Mouse (Mus musculus) cerebellum, postnatal 14 days (tissue): ENCODE results near the gene Stam2.

Experiments
- DNase-seq, 2 experiments: peaks; one replicate each; pipeline ENCODE4 v3.0.0; 2021; ENCODE audit warnings: mixed read lengths in 2 of 2

Stam2 gene

DNA sequence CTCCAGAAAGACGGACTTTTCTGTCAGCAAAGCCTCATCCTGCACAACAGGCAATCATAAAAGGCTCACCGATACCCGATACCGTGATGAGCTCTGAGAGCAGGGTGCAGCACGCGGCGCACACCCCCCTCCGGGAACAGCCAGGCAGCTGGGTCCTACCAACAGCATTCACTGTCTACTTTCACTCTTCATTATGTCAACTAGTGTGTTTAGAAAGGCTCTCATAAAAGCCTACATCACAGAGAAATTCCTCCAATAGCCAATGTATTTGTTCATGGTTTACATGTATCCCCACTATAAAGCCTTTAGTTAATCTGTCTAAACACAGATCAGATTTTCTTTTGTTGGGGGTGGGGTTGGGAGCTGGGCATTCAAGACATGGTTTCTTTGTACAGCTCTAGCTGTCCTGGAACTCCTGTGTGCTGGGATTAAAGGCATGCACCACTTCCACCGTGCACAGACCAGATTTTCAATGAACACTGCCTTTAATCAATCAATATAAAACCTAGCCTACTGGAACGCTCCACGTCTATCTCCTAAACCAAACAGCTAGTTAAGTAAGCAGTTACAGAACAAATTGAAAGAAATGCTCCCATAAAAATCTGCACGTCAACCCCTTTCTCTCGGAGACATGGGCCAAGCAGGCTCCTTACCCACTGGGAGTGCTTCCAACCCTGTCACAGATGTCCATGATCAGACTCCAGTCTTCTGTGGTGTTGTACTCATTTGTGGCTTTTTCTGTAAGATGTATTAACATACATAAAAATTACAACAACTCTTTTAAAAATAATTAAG, 21.7 kb downstream of the Stam2 start:
- DNase-seq: peak; percentile 49 to 56

DNA sequence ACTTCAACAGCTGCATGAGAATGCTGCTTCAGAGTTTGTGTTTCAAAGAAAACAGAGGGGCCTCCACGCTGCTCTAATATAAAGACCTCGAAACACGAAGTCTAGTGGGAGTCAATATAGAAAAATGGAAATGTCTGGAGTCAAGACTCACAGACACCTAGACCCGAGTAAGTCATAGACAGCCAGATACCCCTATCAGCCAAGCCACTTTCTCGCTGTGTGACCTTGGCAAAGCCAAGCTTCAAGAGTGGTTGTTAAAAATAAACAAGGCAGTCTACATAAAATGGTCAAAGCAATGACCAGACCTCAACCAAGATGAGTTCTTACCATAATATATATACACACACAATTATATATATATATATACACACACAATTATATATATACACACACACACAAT, 25.0 kb downstream of the Stam2 start:
- DNase-seq: no peak

DNA sequence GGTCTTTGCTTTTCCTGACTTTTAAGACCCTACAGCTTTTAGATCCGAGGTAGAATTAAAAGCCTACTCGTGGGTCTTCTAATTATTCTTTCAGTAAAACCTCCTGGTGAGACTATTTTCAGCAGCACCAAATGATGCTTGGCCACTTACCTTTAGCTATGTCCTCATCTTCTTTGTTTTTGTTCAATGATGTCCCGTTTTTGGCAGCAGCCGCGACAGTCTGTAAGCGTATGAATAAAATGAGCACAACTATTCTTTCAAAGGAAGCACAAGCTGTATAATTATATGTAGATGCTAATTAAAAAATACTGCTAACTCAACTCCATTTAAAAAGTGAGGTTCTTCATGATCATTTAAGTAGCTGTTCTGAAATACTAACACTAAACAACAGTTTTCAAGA, 26.5 kb downstream of the Stam2 start:
- DNase-seq: no peak

DNA sequence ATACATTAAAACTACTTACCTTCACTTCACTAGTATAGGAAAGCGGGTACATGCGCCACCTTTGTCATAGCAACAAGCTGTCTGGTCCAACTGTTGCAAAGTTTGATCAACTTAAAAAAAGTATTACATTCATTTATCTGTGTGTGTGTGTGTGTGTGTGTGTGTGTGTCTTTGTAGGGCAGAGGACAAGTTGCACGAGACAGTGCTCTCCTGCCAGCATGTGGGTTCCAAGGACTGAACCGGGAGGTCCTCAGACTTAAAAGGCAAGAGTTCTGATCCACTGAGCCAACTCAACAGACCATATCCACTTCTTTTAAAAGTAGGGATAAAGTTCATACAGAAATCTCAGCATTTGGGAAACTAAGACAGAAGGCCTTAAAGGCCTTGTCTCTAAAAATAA, 28.0 kb downstream of the Stam2 start:
- no peak for DNase-seq

DNA sequence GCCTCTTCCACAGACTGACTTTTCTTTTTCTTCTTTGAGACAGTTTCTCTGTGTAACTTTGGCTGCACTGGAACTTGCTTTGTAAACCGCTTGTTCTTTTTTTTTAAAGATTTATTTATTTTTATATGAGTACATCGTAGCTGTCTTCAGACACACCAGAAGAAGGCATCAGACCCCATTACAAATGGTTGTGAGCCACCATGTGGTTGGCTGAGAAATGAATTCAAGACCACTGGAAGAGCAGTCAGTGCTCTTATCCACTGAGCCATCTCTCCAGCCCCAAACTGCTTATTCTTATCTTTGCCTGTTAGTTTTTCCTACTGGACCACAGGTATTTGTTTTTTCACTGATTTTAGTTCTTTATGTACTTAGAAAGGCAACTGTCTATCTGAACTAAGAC, 31.3 kb downstream of the Stam2 start:
- no peak for DNase-seq

DNA sequence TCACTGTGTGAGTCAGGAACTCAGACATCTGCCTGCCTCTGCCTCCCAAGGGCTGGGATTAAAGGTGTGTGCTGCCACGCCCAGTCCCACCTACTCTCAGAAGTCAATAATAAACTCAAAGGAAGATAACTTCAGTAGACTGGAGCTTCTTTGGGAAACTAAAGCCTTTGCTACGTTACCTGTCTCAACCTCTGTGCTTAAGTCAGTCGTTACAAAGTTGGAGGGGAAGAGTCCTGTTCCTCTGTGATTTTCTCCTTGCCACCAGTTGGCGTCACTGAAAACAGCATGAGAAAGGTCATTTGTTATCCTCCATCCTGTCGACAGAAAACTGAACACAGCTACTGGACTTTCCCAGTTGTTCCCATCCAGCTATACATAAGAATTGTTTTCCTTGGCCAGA, 32.7 kb downstream of the Stam2 start:
- DNase-seq: no peak

DNA sequence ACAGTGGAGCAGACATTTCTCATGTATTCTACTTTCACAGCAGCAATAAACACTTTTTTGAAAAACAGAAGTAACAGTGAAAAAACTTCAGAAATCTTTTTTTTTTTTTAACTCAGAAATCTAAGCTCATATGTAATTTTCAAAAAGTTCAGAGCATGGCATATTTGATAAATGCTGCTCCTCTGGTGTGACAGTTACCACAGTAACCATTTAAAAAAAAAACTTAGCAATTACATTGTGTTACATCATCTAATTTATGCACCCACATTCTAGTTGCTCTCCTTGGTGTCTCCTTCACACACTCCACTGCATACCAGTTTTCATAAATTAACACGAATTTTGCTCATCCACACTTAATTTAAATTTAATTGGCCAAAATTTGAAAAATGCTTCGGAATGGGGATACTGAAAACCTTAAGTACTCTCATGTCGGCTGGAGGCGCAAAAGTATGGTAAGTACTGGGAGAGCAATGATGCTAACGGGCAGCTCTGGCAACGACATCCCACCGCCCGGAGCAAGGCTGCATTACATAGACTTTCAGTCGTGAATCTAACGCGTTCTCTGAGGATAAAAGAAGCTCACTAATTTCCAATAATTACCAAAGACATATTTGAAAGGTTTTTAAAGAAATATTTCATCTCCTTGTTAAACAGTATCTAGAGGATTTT, 40.6 kb downstream of the Stam2 start:
- DNase-seq: no peak

DNA sequence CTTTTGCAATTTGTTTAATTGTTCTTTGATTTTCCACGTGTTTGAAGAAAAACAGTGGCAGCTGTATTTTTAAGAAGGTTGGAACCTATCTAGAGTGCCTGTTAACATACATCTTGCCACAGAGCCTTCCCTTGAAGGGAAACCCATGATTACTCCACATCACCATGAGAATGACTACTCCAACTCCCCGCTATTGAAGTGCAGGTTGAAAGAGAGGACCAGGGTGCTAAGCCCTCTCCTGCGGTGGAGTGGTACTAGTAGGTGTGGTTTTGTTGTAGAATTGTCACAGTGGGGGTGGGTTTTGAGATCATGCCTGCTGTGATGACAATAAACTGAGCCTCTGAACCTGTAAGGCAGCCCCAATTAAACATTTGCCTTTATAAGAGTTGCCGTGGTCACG, 41.7 kb downstream of the Stam2 start:
- DNase-seq: no peak

DNA sequence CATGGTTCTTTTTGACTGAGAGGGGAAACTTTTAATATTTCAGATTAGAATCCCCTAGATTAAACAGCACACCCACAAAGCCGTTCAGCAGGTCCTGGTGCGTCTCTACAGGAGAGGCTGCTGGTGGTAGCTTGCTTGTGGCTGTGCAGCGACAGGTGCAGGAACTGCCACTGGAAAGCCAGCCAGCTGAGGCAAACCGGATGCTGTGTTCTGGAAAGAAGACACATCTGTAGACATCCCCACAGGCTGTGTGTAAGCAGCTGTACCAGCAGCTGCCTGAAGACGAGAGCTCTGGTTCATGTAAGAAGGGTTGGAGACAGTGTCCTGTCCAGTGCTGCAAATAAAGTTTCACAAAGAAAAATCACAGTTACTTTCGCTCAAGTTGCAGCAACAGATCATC, 47.5 kb downstream of the Stam2 start:
- DNase-seq: no peak

DNA sequence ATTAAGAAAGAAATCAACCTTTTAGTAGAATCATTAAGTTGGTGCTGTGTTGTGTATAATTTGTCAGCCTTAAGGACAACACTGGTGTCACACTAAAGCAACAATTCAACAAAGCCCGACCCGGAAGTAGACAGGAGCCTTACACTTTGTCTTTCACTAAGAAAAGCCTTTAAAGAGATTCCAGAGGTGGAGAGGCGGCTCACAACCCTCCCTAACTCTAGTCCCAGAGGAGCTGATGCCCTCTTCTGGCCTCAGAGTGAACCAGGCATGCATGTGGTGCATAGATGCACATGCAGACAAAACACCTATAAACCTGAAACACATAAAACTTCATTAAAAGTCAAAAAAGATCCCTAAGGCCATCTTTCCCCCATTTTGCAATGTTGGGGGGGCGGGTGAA, 50.3 kb downstream of the Stam2 start:
- DNase-seq: no peak

DNA sequence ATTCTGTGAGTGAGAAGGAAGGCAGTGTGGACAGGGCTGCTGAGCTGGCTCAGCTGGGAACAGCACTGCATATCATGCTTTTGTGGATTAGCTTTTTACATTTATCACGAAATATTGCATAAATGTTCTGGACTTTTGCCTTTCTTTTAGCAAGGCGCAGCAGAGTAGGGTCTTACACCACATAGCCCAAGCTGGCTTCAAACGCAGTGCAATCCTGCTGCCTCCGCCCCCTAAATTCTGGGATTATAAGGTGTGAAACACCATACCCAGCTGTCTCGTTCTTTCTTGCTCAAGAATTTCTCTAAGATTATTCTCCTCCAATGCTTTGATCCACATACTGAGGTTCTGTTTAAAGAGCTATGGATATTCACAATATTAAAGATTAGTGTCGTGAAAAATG, 55.5 kb downstream of the Stam2 start:
- no peak for DNase-seq

DNA sequence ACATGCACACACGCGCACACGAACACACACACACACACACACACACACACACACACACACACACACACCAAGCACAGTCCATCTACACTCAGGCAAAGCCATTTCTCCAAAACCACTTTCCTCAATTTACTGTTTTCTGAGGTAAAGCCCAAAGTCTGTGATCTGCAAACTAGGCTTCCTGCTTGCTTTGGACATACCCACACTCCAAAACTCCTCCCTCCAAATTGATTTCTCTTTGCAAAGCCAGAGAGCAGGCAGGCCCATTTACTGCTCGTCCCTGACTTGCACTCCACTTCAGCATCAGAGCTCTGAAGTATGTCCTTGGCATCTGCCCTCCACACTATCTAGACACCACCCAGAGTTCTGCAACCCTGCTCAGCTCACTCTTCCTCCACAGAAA, 64.5 kb downstream of the Stam2 start:
- no peak for DNase-seq

DNA sequence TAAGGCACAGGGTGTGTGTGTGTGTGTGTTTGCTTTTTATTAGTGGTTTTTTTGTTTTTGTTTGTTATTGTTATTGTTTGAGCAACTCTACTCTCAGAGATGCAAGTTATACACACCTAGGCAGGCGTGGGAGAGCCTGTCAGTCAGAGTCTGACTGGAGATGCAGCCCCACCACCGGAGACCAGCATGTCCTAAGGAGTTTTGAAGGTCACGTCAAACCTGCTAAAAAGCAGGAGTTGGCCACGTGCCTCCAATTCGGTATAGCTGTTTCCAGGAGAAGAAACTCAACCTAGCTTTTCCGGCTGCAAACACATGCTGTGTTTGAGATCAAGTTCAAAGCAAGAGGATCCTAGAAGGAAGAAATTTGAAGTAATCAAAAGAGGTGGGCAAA, 65.2 kb downstream of the Stam2 start:
- peak; percentile 55 to 66 for DNase-seq

DNA sequence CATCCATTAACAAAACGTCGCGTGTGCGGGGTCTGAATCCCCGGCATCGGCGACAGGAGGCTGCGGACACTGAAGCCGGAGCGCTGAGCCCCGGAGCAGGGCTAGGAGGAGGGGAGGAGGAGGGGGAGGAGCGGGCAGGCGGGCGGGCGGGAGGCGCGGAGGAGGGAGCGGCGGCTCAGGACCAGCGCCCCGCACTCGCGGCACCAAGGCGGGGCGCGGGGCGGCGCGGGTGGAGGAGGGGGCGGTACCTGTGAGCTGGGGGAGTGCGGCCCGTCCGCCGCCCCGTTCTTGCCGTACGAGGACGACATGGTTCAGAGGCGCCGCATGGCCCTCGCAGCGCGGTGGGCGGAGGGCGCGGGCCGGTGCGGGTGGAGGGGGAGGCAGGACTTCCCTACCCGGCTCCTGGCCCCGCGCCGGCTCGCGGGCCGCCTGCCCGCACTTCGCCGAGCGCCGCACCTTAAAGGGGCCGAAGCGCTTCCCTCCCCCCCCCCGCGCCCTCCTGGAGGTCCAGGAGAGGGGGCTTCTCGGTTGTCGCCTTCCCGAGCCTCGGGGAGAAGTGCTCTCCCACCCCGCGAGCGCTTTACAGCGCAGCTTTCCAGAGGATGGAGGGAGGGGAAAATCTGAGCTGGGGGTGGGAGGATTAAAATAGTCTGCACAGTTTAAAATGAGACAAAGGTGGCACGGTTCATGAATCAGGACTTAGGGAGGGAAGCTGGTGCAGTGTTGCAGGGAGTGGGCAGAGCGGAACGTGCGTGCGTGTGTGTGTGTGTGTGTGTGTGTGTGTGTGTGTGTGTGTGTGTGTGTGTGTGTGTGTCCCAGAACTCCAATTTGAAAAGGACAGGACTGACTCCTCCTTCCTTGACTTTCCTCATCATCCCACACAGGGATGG, 65.8 kb downstream of the Stam2 start, which contains the start of gene Cacnb4:
Cacnb4 (minus strand) TSS at position 809 of the 890 bp plus-strand sequence.
- peak; percentile 88 to 92 for DNase-seq

DNA sequence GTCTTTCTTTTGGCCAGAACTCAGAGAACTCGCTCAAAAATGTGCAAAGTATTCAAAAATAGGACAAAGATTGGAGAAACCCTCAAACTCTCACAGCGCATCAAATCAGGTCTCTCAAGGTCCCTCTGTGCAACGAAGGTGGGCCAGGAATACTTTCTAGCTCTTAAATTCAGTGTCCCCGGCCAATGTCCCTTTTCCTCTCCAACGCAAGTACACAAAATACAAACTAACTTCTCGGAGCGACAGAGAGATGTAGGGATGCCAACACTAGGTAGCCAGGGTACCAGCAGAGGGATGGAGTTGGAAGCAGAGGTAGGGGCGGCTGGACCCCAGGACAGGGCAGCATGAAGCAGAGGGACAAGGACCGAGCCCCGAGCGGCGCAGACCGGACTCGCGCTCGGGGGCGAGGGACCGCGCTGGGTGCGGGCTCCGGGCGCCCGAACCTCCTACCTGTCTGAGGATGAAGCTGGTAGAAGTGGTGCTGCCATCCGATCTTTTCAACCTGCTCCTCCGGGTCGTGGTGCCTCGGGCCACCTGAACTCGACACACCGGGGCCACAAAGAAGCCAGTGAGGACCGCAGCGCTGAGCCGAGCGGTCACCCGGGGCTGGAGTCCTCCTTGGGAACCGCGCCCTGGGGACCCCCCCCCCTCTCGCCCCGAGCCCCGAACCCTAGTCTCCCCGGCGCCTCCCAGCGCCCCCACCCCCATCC, 66.6 kb downstream of the Stam2 start:
- no peak for DNase-seq

DNA sequence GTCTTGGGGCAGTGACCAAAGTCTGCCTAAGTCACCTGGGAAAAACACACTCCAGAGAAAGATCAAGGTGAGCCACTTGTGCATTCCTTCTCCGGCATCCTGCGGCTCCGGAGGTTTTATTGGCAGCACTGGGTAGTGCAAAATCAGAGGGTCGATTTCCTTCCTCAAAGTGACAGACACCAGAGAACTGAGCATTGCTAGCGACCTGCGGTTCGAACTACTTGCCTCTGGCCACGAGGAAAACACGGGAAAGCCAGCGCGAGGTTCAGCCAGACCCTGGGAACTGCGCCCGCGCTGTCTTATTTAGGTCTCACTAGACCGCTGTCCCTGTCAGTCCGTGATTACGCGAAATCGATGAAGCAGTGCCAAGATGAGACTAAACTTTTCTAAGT, 67.2 kb downstream of the Stam2 start:
- DNase-seq: peak; percentile 65 to 69

DNA sequence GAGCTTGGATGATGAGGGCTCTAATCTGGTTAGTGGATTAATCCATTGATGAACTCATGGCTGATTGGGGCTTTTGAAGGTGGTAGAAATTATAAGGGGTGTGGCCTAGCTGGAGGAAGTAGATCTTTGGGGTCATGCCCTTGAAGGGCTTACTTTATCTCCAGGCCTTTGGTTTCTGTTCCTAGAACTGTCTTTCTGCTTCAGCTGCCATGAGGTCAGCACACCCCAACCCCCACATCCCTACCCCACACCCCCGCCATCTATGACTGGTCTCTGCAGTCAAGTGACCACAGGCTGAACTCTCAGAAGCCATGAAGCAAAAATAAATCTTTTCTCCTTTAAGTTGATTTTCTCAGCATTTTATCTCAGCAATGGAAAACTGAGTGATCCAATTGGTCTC, 68.9 kb downstream of the Stam2 start:
- no peak for DNase-seq

DNA sequence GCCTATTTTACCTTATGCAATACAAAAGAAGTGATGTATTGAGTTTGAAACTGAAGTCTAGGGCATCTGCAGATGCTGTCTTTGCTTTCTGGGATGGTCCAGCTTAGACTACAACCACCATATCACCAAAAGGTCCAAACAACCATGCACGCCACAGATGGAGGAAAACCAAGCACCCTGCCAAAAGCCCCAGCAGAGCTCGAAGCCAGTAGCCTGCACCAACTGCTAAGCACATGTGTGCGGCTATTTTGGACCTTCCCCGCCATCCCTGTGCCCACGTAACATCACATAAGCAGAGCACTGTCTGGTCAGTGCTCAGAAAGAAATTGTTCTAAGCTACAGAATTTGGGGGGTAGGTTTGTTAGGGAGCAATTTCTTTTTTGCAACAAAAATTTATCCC, 71.3 kb downstream of the Stam2 start:
- DNase-seq: peak; percentile 56 to 58

DNA sequence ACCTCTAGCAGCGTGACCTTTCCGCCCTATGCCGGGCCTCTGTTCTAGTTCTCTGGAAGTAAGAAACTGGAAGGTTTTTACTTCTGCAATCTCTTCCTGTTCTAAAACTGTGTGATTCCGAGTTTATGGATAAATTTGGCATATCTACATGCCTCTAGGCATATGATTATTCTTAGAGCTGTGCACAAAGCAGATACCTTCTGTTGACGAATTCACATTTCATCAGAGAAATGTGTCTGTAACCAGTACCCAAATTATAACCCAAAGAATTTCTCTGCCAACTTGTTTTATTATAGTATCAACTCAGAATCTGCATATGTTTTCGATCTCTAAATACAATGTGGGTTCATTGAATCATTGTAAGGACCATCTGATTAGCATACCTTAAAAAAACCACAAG, 73.6 kb downstream of the Stam2 start:
- no peak for DNase-seq

DNA sequence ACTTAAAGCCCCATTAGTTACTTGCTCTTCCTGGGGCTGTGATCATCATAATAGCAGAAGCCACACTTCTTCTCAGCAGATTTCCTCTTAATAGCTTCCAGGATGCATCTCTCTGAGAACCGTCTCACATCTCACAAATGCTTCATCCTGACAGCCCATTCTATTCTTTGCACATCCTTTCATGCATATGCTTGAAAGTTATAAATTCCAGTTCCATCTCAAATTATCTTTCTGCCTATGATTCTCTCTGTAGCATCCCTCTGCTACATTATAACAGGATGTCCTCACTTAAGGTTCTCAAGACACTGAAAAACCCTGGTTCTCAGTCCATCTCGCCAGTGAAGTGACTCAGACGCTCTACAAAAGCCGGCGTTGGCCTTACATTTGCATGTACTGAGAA, 85.4 kb downstream of the Stam2 start:
- no peak for DNase-seq

DNA sequence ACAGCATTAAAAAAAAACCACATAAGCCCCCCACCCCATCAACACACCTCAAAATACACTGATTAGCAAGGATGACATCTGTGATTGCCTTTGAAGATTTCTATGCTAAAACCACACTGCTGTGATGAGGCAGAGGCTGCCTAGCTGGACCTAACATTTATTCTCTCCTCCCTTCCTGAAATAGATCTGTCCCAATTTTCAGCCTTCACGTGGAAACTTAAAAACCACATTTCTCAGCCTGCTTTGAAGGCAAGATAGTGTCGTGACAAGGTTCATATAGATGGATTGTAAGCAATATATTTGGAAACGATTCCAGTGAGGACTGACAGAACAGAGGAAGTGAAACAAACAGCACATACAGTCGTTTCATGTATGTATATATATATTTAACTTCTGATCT, 87.5 kb downstream of the Stam2 start:
- DNase-seq: no peak

DNA sequence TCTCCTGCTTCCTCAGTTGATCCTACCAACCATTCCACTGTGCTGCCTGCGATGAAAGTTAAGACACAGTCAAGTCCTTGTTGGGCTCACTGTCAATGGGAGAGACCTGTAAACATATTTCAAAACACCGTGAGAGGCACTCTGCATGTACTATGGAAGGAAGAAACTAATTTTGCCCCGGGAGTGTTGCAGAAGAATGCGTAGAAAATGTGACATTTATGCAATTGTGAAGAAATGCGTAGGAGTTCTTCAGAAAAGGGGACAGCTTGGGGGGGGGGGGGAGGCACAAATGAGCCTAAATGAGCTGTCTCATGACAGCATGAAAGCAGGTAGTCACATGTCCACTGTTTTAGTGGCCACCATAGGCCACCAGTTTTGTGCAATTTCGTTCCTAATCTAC, 90.5 kb downstream of the Stam2 start:
- no peak for DNase-seq
